Mouse (Mus musculus) bone marrow, adult 2 months (tissue): ENCODE results near the gene Hoxc13.

Source experiments
- CTCF ChIP-seq: fragments of 200-500 bp; IDR thresholded peaks from 2 replicates; pipeline ENCODE4 v1.5.1; 2011; ENCODE audit warnings: low read length, control low read depth; ENCODE audit not compliant: control insufficient read depth, insufficient read depth
- POLR2A ChIP-seq: fragments of 200-500 bp; IDR thresholded peaks from 2 replicates; pipeline ENCODE4 v1.6.1; 2011; ENCODE audit warnings: low read depth, mild to moderate bottlenecking, control low read depth, low read length, borderline replicate concordance; ENCODE audit not compliant: control insufficient read depth

DNA sequence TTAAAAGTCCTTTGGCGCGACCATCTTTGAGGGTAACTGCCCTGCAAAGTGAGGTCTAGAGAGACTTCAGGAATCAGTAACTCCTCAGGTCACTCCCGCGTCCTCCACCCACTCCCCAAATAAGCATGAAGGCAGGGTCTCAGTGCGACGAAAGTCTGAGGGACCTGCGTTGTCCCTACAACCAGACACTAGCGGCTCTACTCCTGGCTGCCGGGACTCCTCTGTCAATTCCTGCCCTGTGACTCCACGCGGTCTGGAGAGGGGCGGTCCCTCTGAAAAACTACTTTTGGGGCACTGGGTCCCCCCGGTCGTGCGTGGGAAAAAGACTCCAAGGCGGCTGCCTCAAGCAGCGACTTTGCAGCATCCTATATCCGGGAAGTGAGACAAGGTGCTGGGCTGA is 10.9 kb upstream of the Hoxc13 start:
- TF ChIP-seq CTCF (no peak), POLR2A (no peak)
